Mouse (Mus musculus) T-helper 17 cell (primary cell): Measurements from ENCODE around the gene Zfp810.
"Not testable (repeated sequence)": the region's sequence is repeated elsewhere in the genome, so short reads cannot be mapped to it uniquely, and the experiment has no call there.

Source experiments
- in situ Hi-C, 2 experiments: fragments of 300-600 bp; cut with MboI, MseI; formaldehyde crosslinking; loops; 1 replicate in 1 of 2; 2 replicates in 1 of 2; pipeline ENCODE4 v1.15.1; 2025; ENCODE audit warnings: high pct_unique_total_duplicates in 2 of 2

Zfp810 gene

DNA sequence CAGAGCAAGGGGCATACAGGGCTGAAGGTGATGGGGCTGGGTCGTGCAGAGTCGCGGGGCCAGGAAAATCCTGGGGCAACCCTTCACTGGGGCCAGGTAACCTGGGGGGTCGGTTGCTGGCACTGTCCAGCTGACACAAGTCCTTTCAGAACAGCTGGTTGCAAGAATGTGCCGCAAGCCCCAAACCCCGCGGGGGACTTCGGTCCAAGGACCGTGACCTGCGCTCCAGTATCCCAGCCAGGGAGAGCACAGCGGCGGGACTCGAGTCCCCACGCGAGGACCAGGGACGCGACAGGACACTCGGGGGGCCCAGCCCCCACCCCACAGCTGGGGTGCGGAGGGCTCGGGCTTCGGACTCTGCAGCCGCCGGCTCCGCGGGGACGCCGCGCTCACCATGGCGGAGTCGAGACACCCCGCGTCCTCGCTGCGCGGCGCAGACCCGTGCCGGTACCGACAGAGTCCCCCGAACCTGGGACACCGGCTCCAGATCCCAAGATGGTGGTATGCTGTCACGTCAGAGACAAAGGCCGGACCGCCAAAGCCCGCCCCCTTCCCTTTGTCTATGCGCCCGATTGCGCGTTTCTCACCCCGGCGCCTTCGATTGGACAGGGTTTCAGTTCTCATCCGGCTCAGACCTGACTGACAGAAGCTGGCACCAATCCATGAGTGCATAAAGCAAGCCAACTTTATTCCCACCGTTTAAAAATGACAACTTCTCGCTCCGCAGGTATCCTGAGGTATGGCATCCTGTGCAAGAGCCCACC is at the start of gene Zfp810:
Zfp810 (minus strand) TSS at position 493 of the 764 bp plus-strand sequence.
- in situ Hi-C loops: loop anchor here in 1 of 2 experiments (5.0 kb wide), 1 partner anchor 80 kb away; the partner anchor contains the start of gene Zfp809

DNA sequence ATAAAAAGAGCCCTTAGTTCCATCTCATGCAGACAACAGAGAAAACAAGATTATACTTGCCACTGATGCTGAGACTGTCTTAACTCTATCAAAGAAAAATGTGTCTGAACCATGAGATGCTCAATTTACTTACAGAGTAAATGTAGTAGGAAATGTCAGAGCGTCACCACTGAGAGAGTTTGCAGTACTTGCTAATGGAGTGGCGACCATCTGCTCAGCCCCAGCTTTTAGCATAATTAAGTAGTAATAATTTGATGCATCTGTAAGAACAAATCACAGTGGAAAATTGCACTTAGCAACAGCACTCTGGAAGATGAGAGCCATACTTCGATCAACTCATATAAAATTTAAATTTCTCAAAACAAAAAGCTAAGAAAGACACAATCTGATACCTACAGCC is 48.5 kb upstream of the Zfp810 start:
- in situ Hi-C loops: loop anchor here (5.0 to 25.0 kb wide), 3 partner anchors 611 to 1444 kb away; no protein-coding TSS in a partner anchor

GRCm38 (mm10) chr9:22353901-22354300 is 46.5 kb upstream of the Zfp810 start:
- in situ Hi-C loops: loop anchor here (10.0 to 25.0 kb wide), 2 partner anchors 609 to 1442 kb away; no protein-coding TSS in a partner anchor

GRCm38 (mm10) chr9:22353465-22353864 is 46.0 kb upstream of the Zfp810 start:
- in situ Hi-C loops: loop anchor here (10.0 to 25.0 kb wide), 2 partner anchors 609 to 1441 kb away; no protein-coding TSS in a partner anchor

DNA sequence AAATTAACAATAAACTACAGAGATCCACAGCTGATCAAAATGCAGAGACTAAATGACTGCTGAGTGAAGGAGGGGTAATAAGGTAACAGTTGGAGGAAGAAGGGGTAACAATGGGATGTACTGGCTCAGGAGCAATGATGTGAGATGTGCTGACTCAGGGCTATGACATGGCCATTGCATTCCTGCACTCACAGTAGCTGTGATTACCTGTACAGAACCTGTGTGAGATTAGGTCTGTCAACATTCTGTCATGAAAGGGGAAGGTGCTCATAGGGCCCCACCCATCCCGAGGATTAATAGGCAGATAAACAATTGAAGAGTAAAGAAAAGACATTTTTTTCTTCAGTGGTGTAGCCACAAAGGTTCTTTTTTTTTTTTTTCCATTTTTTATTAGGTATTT is 32.9 kb upstream of the Zfp810 start:
- in situ Hi-C loops: no loop called here

GRCm38 (mm10) chr9:22337217-22337616 is 29.8 kb upstream of the Zfp810 start:
- in situ Hi-C loops: no loop called here

GRCm38 (mm10) chr9:22327475-22328387 is 20.3 kb upstream of the Zfp810 start:
- in situ Hi-C loops: no loop called here

GRCm38 (mm10) chr9:22327099-22327474 is 19.6 kb upstream of the Zfp810 start:
- in situ Hi-C loops: no loop called here

DNA sequence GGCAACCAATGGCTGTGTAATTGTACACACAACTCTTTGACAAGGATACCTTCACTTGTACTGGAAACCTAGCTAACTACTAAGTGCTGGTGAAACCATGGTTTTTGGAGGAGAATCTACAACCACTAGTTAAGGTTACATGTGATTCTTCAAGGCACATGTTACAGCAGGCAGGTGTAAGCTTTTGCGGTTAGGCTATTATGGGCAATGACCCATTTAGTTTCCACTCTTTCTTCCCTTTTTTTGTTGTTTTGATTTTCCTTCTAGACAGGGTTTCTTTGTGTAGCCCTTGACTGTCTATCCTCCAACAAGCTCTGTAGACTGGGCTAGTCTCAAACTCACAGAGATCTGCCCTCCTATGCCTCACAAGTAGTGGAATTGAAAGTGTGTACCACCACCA is 17.1 kb upstream of the Zfp810 start:
- in situ Hi-C loops: no loop called here

GRCm38 (mm10) chr9:22322381-22323211 is 15.1 kb upstream of the Zfp810 start:
- in situ Hi-C loops: no loop called here

DNA sequence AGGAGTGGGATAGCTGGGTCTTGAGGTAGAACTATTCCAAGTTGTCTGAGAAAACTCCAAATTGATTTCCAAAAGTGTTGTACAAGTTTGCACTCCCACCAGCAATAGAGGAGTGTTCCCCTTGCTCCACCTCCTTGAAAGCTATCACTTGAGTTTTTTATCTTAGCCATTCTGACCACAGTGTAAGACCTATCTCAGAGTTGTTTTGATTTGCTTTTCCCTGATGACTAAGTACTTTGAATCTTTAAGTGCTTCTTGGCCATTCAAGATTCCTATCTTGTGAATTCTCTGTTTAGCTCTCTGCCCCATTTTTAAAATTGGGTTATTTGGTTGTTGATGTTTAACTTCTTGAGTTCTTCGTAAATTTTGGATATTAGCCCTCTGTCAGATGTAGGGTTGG is 11.7 kb upstream of the Zfp810 start:
- in situ Hi-C loops: no loop called here

GRCm38 (mm10) chr9:22316047-22316446 is 8.6 kb upstream of the Zfp810 start:
- in situ Hi-C loops: not testable (repeated sequence)

DNA sequence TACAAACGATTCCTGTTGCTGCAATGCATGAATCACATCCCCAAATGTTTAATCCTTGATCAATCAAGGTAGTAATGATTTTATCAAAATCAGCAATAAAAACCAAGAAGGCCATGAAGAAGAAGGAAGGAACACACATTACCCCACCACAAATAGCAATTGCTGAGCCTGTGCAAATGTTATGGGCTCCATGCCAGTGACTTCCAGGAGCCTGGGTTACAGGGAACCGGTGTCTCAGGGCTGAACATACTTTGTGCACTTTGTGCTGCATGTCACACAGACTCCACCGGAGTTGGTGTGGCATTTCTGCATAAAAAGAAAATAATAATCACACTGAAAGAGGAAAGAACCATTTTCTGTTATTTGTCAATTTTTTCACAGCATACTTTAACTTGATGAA is 6.6 kb upstream of the Zfp810 start:
- in situ Hi-C loops: no loop called here

DNA sequence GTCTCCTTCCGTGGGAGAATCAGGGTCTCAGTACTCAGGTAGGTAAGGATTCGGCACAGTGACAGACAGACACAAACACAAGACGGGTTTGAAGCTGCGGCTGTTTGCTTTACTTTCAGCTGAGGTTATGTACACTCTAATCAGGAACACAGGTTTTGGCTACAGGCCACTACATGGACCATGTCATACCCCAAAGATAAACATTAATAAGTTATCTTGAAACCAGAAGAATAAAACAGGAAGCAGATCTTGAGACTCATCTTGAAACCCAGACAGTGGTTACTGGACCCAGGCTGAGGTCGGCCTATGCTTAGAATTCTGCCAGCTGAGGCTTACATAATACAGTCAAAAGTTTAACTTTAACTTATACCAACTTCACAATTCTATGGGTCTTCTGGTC is 5.8 kb upstream of the Zfp810 start:
- in situ Hi-C loops: no loop called here

GRCm38 (mm10) chr9:22309651-22310050 is 2.2 kb upstream of the Zfp810 start:
- in situ Hi-C loops: loop anchor here in 1 of 2 experiments (5.0 kb wide), 1 partner anchor 82 kb away; the partner anchor contains the start of gene Zfp809

DNA sequence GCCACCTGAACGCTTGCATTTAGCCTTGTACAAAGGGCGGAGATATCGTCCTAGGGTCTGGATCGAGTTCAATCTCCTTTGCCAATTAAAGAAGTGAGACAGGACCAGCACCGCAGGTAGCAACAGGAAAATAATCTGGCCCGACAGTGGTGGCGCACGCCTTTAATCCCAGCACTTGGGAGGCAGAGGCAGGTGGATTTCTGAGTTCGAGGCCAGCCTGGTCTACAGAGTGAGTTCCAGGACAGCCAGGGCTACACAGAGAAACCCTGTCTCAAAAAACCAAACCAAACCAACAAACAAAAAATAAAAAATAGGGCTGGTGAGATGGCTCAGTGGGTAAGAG is 443 bp upstream of the Zfp810 start:
- in situ Hi-C loops: loop anchor here in 1 of 2 experiments (5.0 kb wide), 1 partner anchor 81 kb away; the partner anchor contains the start of gene Zfp809

- in situ Hi-C loops: loop anchor here in 1 of 2 experiments (5.0 kb wide), 1 partner anchor 79 kb away; the partner anchor contains the start of gene Zfp809
These were observed 722 bp downstream of the Zfp810 start for GRCm38 (mm10) chr9:22306726-22307125.

DNA sequence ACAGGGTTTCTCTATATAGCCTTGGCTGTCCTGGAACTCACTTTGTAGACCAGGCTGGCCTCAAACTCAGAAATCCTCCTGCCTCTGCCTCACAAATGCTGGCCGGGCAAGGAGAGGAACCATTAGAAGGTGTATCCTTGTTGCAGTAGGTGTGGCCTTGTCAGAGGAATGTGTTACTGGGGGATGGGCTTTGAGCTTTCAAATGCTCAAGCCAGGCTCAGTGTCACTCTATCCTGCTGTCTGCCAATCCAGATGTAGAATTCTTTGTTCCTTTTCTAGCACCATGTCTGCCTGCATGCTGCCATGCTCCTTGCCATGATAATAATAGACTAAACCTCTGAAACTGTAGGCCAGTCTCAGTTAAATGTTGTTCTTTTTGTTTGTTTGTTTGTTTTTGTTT is 5.2 kb downstream of the Zfp810 start:
- in situ Hi-C loops: no loop called here

DNA sequence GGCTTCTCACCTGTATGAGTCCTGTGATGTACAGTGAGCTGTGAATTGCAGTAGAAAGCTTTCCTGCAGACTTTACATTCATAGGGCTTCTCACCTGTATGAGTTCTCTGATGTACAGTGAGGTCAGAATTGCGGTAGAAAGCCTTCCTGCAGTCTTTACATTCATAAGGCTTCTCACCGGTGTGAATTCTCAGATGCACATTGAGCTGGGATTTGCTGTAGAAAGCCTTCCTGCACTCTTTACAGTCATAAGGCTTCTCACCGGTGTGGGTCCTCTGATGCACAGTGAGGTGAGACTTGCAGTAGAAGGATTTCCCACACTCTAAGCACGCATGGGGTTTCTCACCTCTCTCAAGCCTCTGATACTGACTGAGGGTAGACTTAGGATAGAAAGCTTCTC is 28.7 kb downstream of the Zfp810 start:
- in situ Hi-C loops: no loop called here

GRCm38 (mm10) chr9:22268886-22269285 is 38.6 kb downstream of the Zfp810 start:
- in situ Hi-C loops: no loop called here

DNA sequence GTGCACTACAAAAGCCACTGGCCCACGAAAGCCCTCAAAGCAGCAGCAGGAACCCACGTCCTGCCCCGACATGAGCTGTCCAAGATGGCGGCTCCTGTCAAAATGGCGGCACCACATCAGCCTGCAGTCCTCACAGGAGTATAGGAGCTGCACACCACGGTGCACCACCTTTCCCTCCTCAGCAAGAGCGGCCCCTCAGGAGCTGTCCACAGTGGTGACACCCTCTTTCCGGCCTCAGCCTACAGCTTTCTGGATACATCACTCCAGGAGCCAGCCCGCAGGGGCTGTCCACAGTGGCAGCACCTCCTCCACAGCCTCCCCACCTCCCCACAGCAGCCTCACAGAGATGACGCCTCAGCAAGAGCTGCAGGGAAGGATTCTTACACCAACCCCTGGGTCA is 44.8 kb downstream of the Zfp810 start:
- in situ Hi-C loops: no loop called here
